Mouse (Mus musculus) G1E (cell line): ENCODE measurements around the gene Myocd. TPM values are rescaled to one million over a fixed set of nuclear protein-coding genes. Genes with fewer than 3 reads are reported as not detected.

Experiments used
- ATAC-seq: 2 replicates; pipeline ENCODE4 v1.8.0; 2016; ENCODE audit warnings: mild to moderate bottlenecking; ENCODE audit not compliant: insufficient number of reproducible peaks, poor library complexity, low FRiP score, severe bottlenecking; ENCODE audit errors: extremely low read depth
- DNase-seq: peaks from one replicate; pipeline ENCODE4 v3.0.0; 2012; ENCODE audit warnings: low spot score
- H3K27me3 ChIP-seq: 2 replicates; pipeline ENCODE4 v1.6.1; 2012; ENCODE audit warnings: mild to moderate bottlenecking, low read length, inconsistent platforms; ENCODE audit not compliant: insufficient read depth
- H3K36me3 ChIP-seq: replicated peaks from 2 replicates; pipeline ENCODE3; 2012; ENCODE audit warnings: mild to moderate bottlenecking, inconsistent platforms
- H3K4me1 ChIP-seq: 2 replicates; pipeline ENCODE4 v1.6.1; 2012; ENCODE audit warnings: low read depth, low read length, inconsistent platforms, mixed read lengths; ENCODE audit not compliant: insufficient read depth
- H3K4me3 ChIP-seq: 2 replicates; pipeline ENCODE4 v1.5.1; 2012; ENCODE audit warnings: low read depth, mild to moderate bottlenecking, inconsistent platforms, low read length, moderate library complexity, mixed read lengths
- H3K9me3 ChIP-seq: replicated peaks from 2 replicates; pipeline ENCODE4 v1.6.1; 2012; ENCODE audit warnings: inconsistent platforms
- CTCF ChIP-seq: IDR thresholded peaks from 2 replicates; pipeline ENCODE4 v1.5.1; 2012; ENCODE audit warnings: low read depth, low read length, inconsistent platforms, mixed read lengths
- GATA1 ChIP-seq: IDR thresholded peaks from 2 replicates; pipeline ENCODE4 v1.6.1; 2012; ENCODE audit warnings: borderline replicate concordance, low read length, inconsistent platforms, mixed read lengths
- GATA2 ChIP-seq: IDR thresholded peaks from 2 replicates; pipeline ENCODE4 v1.6.1; 2012; ENCODE audit warnings: low read depth, low read length, inconsistent platforms, borderline replicate concordance
- POLR2AphosphoS5 ChIP-seq: IDR thresholded peaks from 2 replicates; pipeline ENCODE4 v1.6.1; 2012; ENCODE audit warnings: low read depth, low read length, inconsistent platforms; ENCODE audit not compliant: insufficient replicate concordance
- TAL1 ChIP-seq: conservative IDR thresholded peaks from 2 replicates; pipeline ENCODE4 v1.6.1; 2012; ENCODE audit warnings: low read depth, low read length, inconsistent platforms, mixed read lengths
- polyA plus RNA-seq: library from polyadenylated mRNA; stranded (reverse); fragments of >175 nt; gene quantifications from 2 replicates; pipeline ENCODE4 v1.2.3, GENCODE M21; 2012
- total RNA-seq, 2 experiments: library from RNA; stranded (forward) in 1 of 2; stranded (reverse) in 1 of 2; fragments of 200-1000 nt in 1 of 2; fragments of >200 nt in 1 of 2; fragmentation: Nextera tagmentation in 1 of 2; gene quantifications; 2 replicates each; pipeline ENCODE4 v1.2.3; 2014 to 2017

Myocd gene
- total and polyA plus RNA-seq, 3 experiments, result 0.22 TPM; not detected in 2

DNA sequence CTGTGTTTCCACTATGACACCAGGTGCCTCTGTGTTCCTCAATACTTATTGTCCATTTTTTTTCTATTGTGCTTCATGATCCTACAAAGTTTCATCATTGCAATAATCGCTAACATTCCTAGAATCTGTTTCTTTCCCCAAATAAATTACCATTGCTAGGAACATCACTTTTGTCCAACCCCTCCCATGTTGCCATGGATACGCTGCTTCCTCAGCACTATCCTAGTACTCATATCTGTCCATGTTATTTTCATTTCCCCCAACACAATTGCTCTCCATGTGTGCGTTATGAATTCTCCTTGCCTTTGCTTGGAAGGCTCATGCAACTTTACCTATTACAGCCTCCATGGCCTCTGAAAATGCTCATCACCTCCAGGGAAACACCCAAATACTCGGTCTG lies 19.4 kb downstream of the Myocd start:
- DNase-seq (no peak), ATAC-seq (no peak)
- Histone ChIP-seq H3K27me3 (no peaks in the 10 kb centered on the region), H3K4me1 (no peaks in the 10 kb centered on the region), H3K36me3 (no peaks in the 10 kb centered on the region), H3K4me3 (no peak overlapping the region), H3K9me3 (no peaks in the 10 kb centered on the region)
- TF ChIP-seq CTCF (no peak), GATA1 (no peak), GATA2 (no peak), POLR2AphosphoS5 (no peak), TAL1 (no peak)

GRCm38 (mm10) chr11:65246301-65247054 lies 23.3 kb downstream of the Myocd start:
- no peak for ATAC-seq
- H3K4me3 ChIP-seq, result no peak overlapping the region
- 0 out of 2 replicates have a peak, but pooled peaks cover 3% of the 10 kb centered on the region for H3K9me3 ChIP-seq
- no peaks in the 10 kb centered on the region for H3K4me1 ChIP-seq
- H3K36me3 ChIP-seq, result no peaks in the 10 kb centered on the region
- TF ChIP-seq GATA1 (no peak), POLR2AphosphoS5 (no peak), GATA2 (no peak), TAL1 (no peak), CTCF (no peak)
- no peaks in the 10 kb centered on the region for H3K27me3 ChIP-seq
- no peak for DNase-seq

- no peaks in the 10 kb centered on the region for H3K4me1 ChIP-seq
- no peak overlapping the region for H3K4me3 ChIP-seq
- no peaks in the 10 kb centered on the region for H3K36me3 ChIP-seq
- DNase-seq (no peak), ATAC-seq (no peak)
- no peaks in the 10 kb centered on the region for H3K27me3 ChIP-seq
- TF ChIP-seq GATA2 (no peak), GATA1 (no peak), TAL1 (no peak), POLR2AphosphoS5 (no peak), CTCF (no peak)
- H3K9me3 ChIP-seq, result 0 out of 2 replicates have a peak, but pooled peaks cover 3% of the 10 kb centered on the region
Observed at GRCm38 (mm10) chr11:65243593-65243992, 26.2 kb downstream of the Myocd start.

DNA sequence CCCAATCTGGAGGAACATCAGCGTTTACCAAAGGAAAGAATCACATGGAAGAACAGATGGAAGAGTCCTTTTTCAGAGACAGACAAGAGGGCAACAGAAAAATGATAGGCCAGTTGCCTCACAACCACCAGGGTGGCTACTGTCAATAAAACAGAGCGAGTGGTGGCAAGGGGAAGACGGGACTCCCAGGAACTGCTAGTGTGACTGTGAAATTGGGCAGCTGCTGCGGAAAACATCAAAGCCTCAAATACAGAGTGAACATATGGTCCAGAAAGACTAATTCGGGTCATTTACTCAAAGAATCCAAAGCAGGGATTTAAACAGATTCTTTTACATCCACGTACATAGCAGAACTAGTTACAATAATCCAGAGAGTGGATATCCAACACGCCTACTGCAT lies 29.3 kb downstream of the Myocd start:
- no peaks in the 10 kb centered on the region for H3K27me3 ChIP-seq
- H3K36me3 ChIP-seq, result no peaks in the 10 kb centered on the region
- H3K9me3 ChIP-seq, result 0 out of 2 replicates have a peak, but pooled peaks cover 3% of the 10 kb centered on the region
- no peak for DNase-seq
- no peak for ATAC-seq
- H3K4me3 ChIP-seq, result no peak overlapping the region
- no peaks in the 10 kb centered on the region for H3K4me1 ChIP-seq
- TF ChIP-seq GATA1 (no peak), POLR2AphosphoS5 (no peak), CTCF (no peak), TAL1 (no peak), GATA2 (no peak)

GRCm38 (mm10) chr11:65237896-65238295 lies 31.9 kb downstream of the Myocd start:
- ATAC-seq, result no peak

DNA sequence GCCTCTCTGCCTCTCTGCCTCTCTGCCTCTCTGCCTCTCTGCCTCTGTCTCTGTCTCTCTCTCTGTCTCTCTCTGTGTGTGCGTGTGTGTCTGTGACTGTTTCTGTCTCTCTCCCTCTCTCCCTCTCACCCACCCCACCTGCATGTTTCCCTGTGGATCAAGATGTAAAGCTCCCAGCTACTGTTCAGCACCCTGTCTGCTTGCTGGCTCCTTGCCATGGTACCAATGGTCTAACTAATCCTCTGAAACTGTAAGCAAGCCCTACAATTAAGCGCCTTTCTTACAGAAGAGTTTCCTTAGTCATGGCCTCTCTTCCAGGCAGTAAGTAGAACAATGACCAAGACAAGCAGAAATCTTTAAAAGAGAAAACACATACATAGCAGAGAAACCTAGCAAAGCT lies 32.9 kb downstream of the Myocd start:
- H3K4me1 ChIP-seq, result no peaks in the 10 kb centered on the region
- ATAC-seq, result no peak
- no peak overlapping the region for H3K4me3 ChIP-seq
- TF ChIP-seq POLR2AphosphoS5 (no peak), GATA1 (no peak), GATA2 (no peak), CTCF (no peak), TAL1 (no peak)
- no peaks in the 10 kb centered on the region for H3K9me3 ChIP-seq
- no peaks in the 10 kb centered on the region for H3K27me3 ChIP-seq
- DNase-seq, result no peak
- H3K36me3 ChIP-seq, result no peaks in the 10 kb centered on the region

More at GRCm38 (mm10) chr11:65237896-65238295, 31.9 kb downstream of the Myocd start:
- Histone ChIP-seq H3K4me1 (no peaks in the 10 kb centered on the region), H3K4me3 (no peak overlapping the region), H3K36me3 (no peaks in the 10 kb centered on the region), H3K9me3 (no peaks in the 10 kb centered on the region), H3K27me3 (no peaks in the 10 kb centered on the region)
- no peak for DNase-seq
- TF ChIP-seq GATA2 (no peak), CTCF (no peak), POLR2AphosphoS5 (no peak), GATA1 (no peak), TAL1 (no peak)

GRCm38 (mm10) chr11:65235374-65235773 lies 34.4 kb downstream of the Myocd start:
- no peaks in the 10 kb centered on the region for H3K9me3 ChIP-seq
- TF ChIP-seq POLR2AphosphoS5 (no peak), GATA1 (no peak), TAL1 (no peak), GATA2 (no peak), CTCF (no peak)
- no peaks in the 10 kb centered on the region for H3K36me3 ChIP-seq
- no peaks in the 10 kb centered on the region for H3K27me3 ChIP-seq
- no peak for DNase-seq
- no peak overlapping the region for H3K4me3 ChIP-seq
- no peaks in the 10 kb centered on the region for H3K4me1 ChIP-seq
- no peak for ATAC-seq
